Mouse (Mus musculus): ENCODE measurements around the gene Tent5c. TPM values are rescaled to one million over a fixed set of nuclear protein-coding genes. Genes with fewer than 3 reads are reported as not detected.

Gene Tent5c
- total and polyA plus RNA-seq, 3 experiments, result 2.0 to 3.6 TPM; not detected in 1

DNA sequence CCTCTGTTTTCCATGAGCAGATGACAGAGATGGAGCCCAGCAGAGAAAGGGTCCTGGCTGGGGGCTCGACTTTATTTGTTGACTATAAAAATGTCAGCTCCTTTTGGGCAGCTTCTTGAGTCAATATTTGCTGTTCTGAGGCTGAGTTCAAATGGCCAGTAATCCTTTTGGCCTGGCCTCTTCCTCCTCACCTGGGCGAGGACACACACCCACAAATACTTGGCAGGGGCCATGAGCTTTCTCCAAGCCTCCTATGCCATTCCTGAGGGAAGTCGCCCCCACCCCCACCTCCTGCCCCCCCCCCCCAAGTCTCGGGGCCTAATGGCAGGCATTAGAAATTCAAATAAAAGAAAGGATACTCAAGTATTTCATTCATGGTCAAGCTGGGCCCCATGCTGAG, 46.8 kb upstream of the Tent5c start:
- no peaks in the 10 kb centered on the region for H3K36me3 ChIP-seq (ENCODE audit: control insufficient read depth in 1 of 2, insufficient read depth in 2 of 2, low read length in 2 of 2)

DNA sequence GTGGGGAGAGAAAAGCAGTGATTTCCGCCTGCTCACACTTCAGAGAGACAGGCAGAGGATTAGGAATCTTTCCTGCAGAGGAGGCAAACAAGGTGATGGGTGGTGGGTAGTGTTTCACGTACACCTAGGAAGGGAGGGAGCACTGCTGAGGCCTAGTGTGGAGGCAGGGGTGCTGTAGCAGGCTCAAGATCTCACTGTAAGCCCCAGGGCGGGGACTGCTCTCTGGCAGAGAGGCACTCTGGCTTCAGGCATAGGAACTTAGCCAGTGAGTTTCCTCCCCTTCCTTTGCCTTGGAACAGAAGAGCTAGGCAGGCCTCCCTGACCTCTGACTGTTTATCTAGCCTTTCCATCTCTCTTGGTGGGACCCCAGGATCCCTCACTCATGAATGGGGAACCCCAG, 46.2 kb upstream of the Tent5c start:
- TF ChIP-seq MAZ (IDR thresholded peaks at IDR 0.05; ENCODE audit: low read depth, low read length), result no peak
- no peak for TF ChIP-seq POLR2AphosphoS2 (IDR thresholded peaks at IDR 0.05; ENCODE audit: low read length)
- no peak for TF ChIP-seq USF2 (IDR thresholded peaks at IDR 0.05; ENCODE audit: borderline replicate concordance in 1 of 2, insufficient read depth in 1 of 2, low read depth in 1 of 2, low read length in 2 of 2)
- no peak for TF ChIP-seq ZC3H11A (IDR thresholded peaks at IDR 0.05; ENCODE audit: low read depth, low read length)
- TF ChIP-seq POLR2A (IDR thresholded peaks at IDR 0.05; ENCODE audit: control insufficient read depth in 1 of 2, insufficient read depth in 1 of 2, low read depth in 1 of 2, low read length in 2 of 2, poor library complexity in 1 of 2), result no peak
- TF ChIP-seq EP300 (IDR thresholded peaks at IDR 0.05; ENCODE audit: low read depth in 1 of 2, low read length in 2 of 2), result no peak
- no peak for TF ChIP-seq ZMIZ1 (IDR thresholded peaks at IDR 0.05; ENCODE audit: low read depth, low read length)
- no peak for TF ChIP-seq MYC (IDR thresholded peaks at IDR 0.05; ENCODE audit: low read depth, low read length)
- no peak for DNase-seq (ENCODE audit: low read depth, low spot score)
- H3K4me3 ChIP-seq (ENCODE audit: control insufficient read depth in 1 of 2, insufficient read depth in 1 of 2, low read depth in 2 of 2, low read length in 2 of 2), result no peak overlapping the region
- no peaks in the 10 kb centered on the region for H3K79me2 ChIP-seq (ENCODE audit: control insufficient read depth, insufficient read depth, low read length, poor library complexity)
- H3K9ac ChIP-seq (ENCODE audit: control insufficient read depth, low read depth, low read length, poor library complexity, severe bottlenecking), result no peak overlapping the region
- H3K27me3 ChIP-seq (ENCODE audit: control insufficient read depth in 1 of 2, insufficient read depth in 2 of 2, low read length in 2 of 2), result no peaks in the 10 kb centered on the region; a peak in 2 of 4 replicates
- H3K4me1 ChIP-seq (ENCODE audit: control insufficient read depth in 1 of 2, insufficient read depth in 2 of 2, low read length in 2 of 2), result no peaks in the 10 kb centered on the region
- H3K36me3 ChIP-seq (ENCODE audit: control insufficient read depth in 1 of 2, insufficient read depth in 2 of 2, low read length in 2 of 2), result no peaks in the 10 kb centered on the region
- H3K9me3 ChIP-seq (replicated peaks; ENCODE audit: insufficient read depth, low read length), result no peaks in the 10 kb centered on the region
- no peak overlapping the region for H3K27ac ChIP-seq (ENCODE audit: control insufficient read depth, low read depth, low read length)

More for the DNA sequence above, 46.8 kb upstream of the Tent5c start:
- no peaks in the 10 kb centered on the region for H3K4me1 ChIP-seq (ENCODE audit: control insufficient read depth in 1 of 2, insufficient read depth in 2 of 2, low read length in 2 of 2)
- H3K4me3 ChIP-seq (ENCODE audit: control insufficient read depth in 1 of 2, insufficient read depth in 1 of 2, low read depth in 2 of 2, low read length in 2 of 2), result no peak overlapping the region
- H3K27me3 ChIP-seq (ENCODE audit: control insufficient read depth in 1 of 2, insufficient read depth in 2 of 2, low read length in 2 of 2), result no peaks in the 10 kb centered on the region; a peak in 2 of 4 replicates
- H3K9me3 ChIP-seq (replicated peaks; ENCODE audit: insufficient read depth, low read length), result no peaks in the 10 kb centered on the region
- no peak overlapping the region for H3K9ac ChIP-seq (ENCODE audit: control insufficient read depth, low read depth, low read length, poor library complexity, severe bottlenecking)
- H3K79me2 ChIP-seq (ENCODE audit: control insufficient read depth, insufficient read depth, low read length, poor library complexity), result no peaks in the 10 kb centered on the region
- no peak overlapping the region for H3K27ac ChIP-seq (ENCODE audit: control insufficient read depth, low read depth, low read length)
- DNase-seq (ENCODE audit: low read depth, low spot score), result no peak
- TF ChIP-seq CHD1 (IDR thresholded peaks at IDR 0.05; ENCODE audit: low read depth, low read length) (no peak), MYC (IDR thresholded peaks at IDR 0.05; ENCODE audit: low read depth, low read length) (no peak), MEF2A (IDR thresholded peaks at IDR 0.05; ENCODE audit: extremely low read depth, insufficient replicate concordance, low read depth, low read length, poor library complexity, severe bottlenecking) (no peak), POLR2AphosphoS5 (IDR thresholded peaks at IDR 0.05; ENCODE audit: borderline replicate concordance, low read depth, low read length) (no peak), TCF12 (IDR thresholded peaks at IDR 0.05; ENCODE audit: low read depth, low read length) (no peak), NELFE (IDR thresholded peaks at IDR 0.05; ENCODE audit: low read depth, low read length) (no peak), RCOR1 (IDR thresholded peaks at IDR 0.05; ENCODE audit: low read depth, low read length) (no peak)

DNA sequence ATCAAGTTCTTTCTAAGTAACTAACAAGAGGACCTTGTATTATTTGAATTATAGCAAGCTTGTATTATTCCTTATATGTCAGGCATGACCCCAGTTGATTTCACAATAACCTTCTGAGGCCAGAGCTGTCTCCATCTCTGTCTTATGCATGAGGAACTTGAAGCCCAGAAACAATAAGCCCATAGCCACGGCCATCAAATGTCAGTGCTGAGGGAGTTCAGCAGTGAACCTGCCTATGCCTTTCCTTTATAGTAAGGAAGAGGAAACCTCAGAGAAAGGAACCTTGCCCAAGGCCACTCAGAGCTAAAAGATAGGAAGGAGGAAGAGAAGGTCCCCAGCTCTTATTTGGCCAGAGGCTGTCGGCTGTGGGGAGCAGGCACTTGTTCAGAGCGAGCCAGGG, 45.3 kb upstream of the Tent5c start:
- no peaks in the 10 kb centered on the region for H3K79me2 ChIP-seq (ENCODE audit: control insufficient read depth, insufficient read depth, low read length, poor library complexity)
- no peaks in the 10 kb centered on the region for H3K9me3 ChIP-seq (replicated peaks; ENCODE audit: insufficient read depth, low read length)
- H3K4me3 ChIP-seq (ENCODE audit: control insufficient read depth in 1 of 2, insufficient read depth in 1 of 2, low read depth in 2 of 2, low read length in 2 of 2), result no peak overlapping the region
- no peaks in the 10 kb centered on the region; a peak in 2 of 4 replicates for H3K27me3 ChIP-seq (ENCODE audit: control insufficient read depth in 1 of 2, insufficient read depth in 2 of 2, low read length in 2 of 2)
- no peak overlapping the region for H3K27ac ChIP-seq (ENCODE audit: control insufficient read depth, low read depth, low read length)
- no peak for DNase-seq (ENCODE audit: low read depth, low spot score)
- no peak overlapping the region for H3K9ac ChIP-seq (ENCODE audit: control insufficient read depth, low read depth, low read length, poor library complexity, severe bottlenecking)
- TF ChIP-seq GABPA (IDR thresholded peaks at IDR 0.05; ENCODE audit: low read depth, low read length), result no peak
- TF ChIP-seq EP300 (IDR thresholded peaks at IDR 0.05; ENCODE audit: low read depth in 1 of 2, low read length in 2 of 2), result no peak
- TF ChIP-seq UBTF (IDR thresholded peaks at IDR 0.05; ENCODE audit: borderline replicate concordance, insufficient read depth, low read depth, low read length), result no peak
- TF ChIP-seq NELFE (IDR thresholded peaks at IDR 0.05; ENCODE audit: low read depth, low read length), result no peak
- TF ChIP-seq SIN3A (IDR thresholded peaks at IDR 0.05; ENCODE audit: low read length), result no peak
- TF ChIP-seq POLR2AphosphoS2 (IDR thresholded peaks at IDR 0.05; ENCODE audit: low read length), result no peak
- no peak for TF ChIP-seq MAFK (IDR thresholded peaks at IDR 0.05; ENCODE audit: borderline replicate concordance, low read depth, low read length)
- TF ChIP-seq TAL1 (IDR thresholded peaks at IDR 0.05; ENCODE audit: low read length), result no peak
- TF ChIP-seq ZC3H11A (IDR thresholded peaks at IDR 0.05; ENCODE audit: low read depth, low read length), result no peak
- TF ChIP-seq TBP (IDR thresholded peaks at IDR 0.05; ENCODE audit: low read depth, low read length), result no peak
- no peak for TF ChIP-seq USF2 (IDR thresholded peaks at IDR 0.05; ENCODE audit: borderline replicate concordance in 1 of 2, insufficient read depth in 1 of 2, low read depth in 1 of 2, low read length in 2 of 2)
- no peaks in the 10 kb centered on the region for H3K4me1 ChIP-seq (ENCODE audit: control insufficient read depth in 1 of 2, insufficient read depth in 2 of 2, low read length in 2 of 2)
- H3K36me3 ChIP-seq (ENCODE audit: control insufficient read depth in 1 of 2, insufficient read depth in 2 of 2, low read length in 2 of 2), result no peaks in the 10 kb centered on the region

All from MEL (cell line).